Mouse (Mus musculus) liver, embryonic 14 days (tissue): ENCODE results near the gene Ggact. TPM values are rescaled to one million over a fixed set of nuclear protein-coding genes. Genes with fewer than 3 reads are reported as not detected.

ENCODE experiments used
- polyA plus RNA-seq: library from polyadenylated mRNA; depleted of rRNA; stranded (reverse); fragments of >200 nt; gene quantifications from 2 replicates; pipeline ENCODE4 v1.2.3, GENCODE M21; 2012; rRNA removed

Gene Ggact
- 12.7 and 13.6 TPM in 2 replicates for polyA plus RNA-seq

GRCm38 (mm10) chr14:122913657-122914056, at the start of gene Ggact:
Gene Ggact (minus strand): TSS chr14:122913757.

Other genes starting within 250 kb of the Ggact start
- 1.5 and 1.6 TPM in 2 replicates for gene Tmtc4, start 70.3 kb upstream of the Ggact start, polyA plus RNA-seq